Mouse (Mus musculus): ENCODE measurements around the gene Syna. TPM values are rescaled to one million over a fixed set of nuclear protein-coding genes. Genes with fewer than 3 reads are reported as not detected.

The Syna gene
- total RNA-seq (2023): not detected

GRCm38 (mm10) chr5:134560071-134560449, at the start of gene Syna:
Gene Syna, minus strand, starts transcription at chr5:134560171.

DNA sequence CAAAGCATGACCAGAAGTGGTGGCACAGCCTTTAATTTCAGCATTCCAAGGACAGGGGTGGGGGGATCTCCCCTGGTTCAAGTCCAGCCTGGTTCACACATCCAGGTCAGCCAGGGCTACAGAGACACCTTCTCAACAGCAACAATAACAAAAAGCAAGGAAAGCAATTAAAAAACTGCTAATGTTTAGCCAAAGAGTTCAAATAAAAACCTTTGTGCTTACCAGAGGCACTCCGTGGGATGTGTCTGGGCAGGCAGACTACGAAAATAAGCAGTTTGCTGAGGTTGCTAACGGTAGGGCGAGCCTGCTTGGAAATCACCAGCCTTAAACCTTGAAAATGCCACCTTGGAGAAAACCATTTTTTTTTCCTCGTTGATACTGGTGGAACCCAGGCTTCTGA, 21.2 kb upstream of the Syna start, which contains the start of gene Rfc2:
Gene Rfc2, plus strand, starts transcription at position 221 of the 400 bp plus-strand sequence.

DNA sequence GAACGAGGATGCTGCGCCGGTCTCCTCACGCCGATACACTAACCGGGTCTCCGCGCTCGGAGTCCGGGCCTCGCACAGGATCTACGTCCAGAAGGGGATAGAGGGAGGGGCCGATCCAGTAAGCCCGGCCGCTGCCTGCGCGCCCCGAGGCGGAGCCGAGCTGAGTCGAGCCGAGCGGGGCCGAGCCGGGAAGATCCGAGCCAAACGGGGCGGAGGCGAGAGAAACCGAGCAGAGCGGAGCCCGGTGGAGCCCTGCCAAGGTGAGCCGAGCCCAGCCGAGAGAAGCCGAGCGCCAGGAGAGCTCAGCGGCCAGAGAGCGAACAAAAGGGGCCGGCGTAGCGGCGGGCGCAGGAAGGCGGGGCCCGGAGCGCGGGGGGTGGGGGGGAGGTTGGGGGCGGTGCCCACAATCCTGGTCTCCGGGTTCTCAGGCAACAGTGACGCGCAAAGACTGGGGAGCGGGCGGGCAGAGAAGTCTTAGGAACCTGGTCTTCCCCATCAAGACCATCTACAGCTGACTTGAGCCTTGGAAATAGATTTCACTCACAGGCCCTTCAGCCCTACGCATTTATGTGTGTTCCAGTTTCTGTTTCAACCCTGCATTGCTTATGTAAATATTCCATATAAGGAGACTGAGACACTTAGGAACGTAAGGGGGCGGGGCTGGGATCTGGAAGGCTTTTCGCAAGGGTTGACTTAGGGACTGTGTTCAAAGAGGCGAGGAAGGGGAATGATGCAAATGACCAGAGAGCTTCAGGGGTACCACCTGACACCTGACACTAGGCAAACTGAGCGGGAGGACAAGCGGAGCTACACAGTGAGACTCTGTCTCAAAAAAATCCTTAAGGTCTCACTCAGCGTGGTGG, 7.6 kb downstream of the Syna start, which contains the start of gene Clip2:
Gene Clip2, minus strand, starts transcription at position 325 of the 863 bp plus-strand sequence.

Other genes starting within 250 kb of the Syna start
- 100 to 1,000 TPM; 197 to 209 TPM for gene Gtf2i, start 245.4 kb downstream of the Syna start, total RNA-seq (2023)
- gene Gtf2ird1, start 103.5 kb downstream of the Syna start, total RNA-seq (2023): 10 to 100 TPM; 10.3 to 14.3 TPM
- 1 to 10 TPM; 6.1 to 6.4 TPM for gene Clip2, start 7.7 kb downstream of the Syna start, total RNA-seq (2023)
- gene Rfc2, start 21.2 kb upstream of the Syna start, total RNA-seq (2023): 10 to 100 TPM; 63.0 to 71.5 TPM
- 10 to 100 TPM; 15.9 to 21.1 TPM for gene Lat2, start 54.9 kb upstream of the Syna start, total RNA-seq (2023)
- gene Eif4h, start 79.3 kb upstream of the Syna start, total RNA-seq (2023): 100 to 1,000 TPM; 251 to 255 TPM
- gene Limk1, start 128.4 kb upstream of the Syna start, total RNA-seq (2023): 10 to 100 TPM; 26.6 to 28.5 TPM
- gene Eln, start 187.2 kb upstream of the Syna start, total RNA-seq (2023): not detected